10 mouse cellular contexts compared by ENCODE assay signal in genomic region chr4:54073483-54073882, GRCm38 (mm10).
A peak's percentile ranks its signal among the peaks of the same experiment; 100 is the strongest.
DNase-seq lines count a peak whose midpoint lies in the region; ATAC-seq lines count a peak whose summit lies in the region.
"Had no signal": no experiment of that assay in that cellular context is flagged by ENCODE, and none has a peak within 500 bp of the region (broad histone marks: within the 10 kb centered on the region; RNA-seq: fewer than 3 reads in every experiment).

No protein-coding gene starts in this region.

- peaks cover 16% of the 10 kb centered on the region; the same call in 1 of the 2 replicates for H3K4me1 ChIP-seq in forebrain, embryonic 14.5 days (ENCODE audit: control insufficient read depth, insufficient read depth, low read length)
- H3K4me1 ChIP-seq in midbrain, embryonic 14.5 days (ENCODE audit: control insufficient read depth, insufficient read depth, low read length), result peaks cover 14% of the 10 kb centered on the region; the same call in 1 of the 2 replicates
- no peaks in the 10 kb centered on the region for H3K4me1 ChIP-seq in kidney, embryonic 16.5 days (ENCODE audit: insufficient read depth, low read length)
- no peaks in the 10 kb centered on the region for H3K4me1 ChIP-seq in kidney, embryonic 14.5 days (ENCODE audit: control insufficient read depth, insufficient read depth, low read length)

- ATAC-seq in forebrain, embryonic 14.5 days, result peak; percentile 24; the same call in 1 of the 2 replicates
- ATAC-seq in midbrain, embryonic 14.5 days (ENCODE audit: low FRiP score, low TSS enrichment), result no peak
- no peak for ATAC-seq in kidney, embryonic 16.5 days (ENCODE audit: low FRiP score, low TSS enrichment)
- no peak for ATAC-seq in kidney, embryonic 14.5 days (ENCODE audit: low FRiP score, low TSS enrichment)

- DNase-seq in ZHBTc4 (ENCODE audit: low read depth, low spot score), result peak; percentile 4
- peak; percentile 62 for DNase-seq in forebrain, embryonic 14.5 days (ENCODE audit: low spot score)
- DNase-seq in layer of hippocampus, adult 18-20 months (ENCODE audit: low spot score in 2 of 2), result peak; percentile 51 to 82
- peak; percentile 55 for DNase-seq in midbrain, embryonic 14.5 days
- no peak for DNase-seq in kidney, postnatal 10 days
- DNase-seq in heart, postnatal 10 days, result no peak
- DNase-seq: kidney, adult 2 months; lung, adult 2 months had no signal

- 25% methylated on average over 7 of the region's 7 CpGs for whole genome bisulfite sequencing in forebrain, embryonic 14.5 days
- WGBS in midbrain, embryonic 14.5 days, result 22% methylated on average over 7 of the region's 7 CpGs
- 73% methylated on average over 7 of the region's 7 CpGs for WGBS in kidney, embryonic 16.5 days
- 70% methylated on average over 7 of the region's 7 CpGs for WGBS in kidney, embryonic 14.5 days

- peak overlapping the region; percentile 25 for H3K4me2 ChIP-seq in forebrain, embryonic 14.5 days (ENCODE audit: low read length)
- H3K4me2 ChIP-seq in midbrain, embryonic 14.5 days (ENCODE audit: low read length), result no peak overlapping the region
- no peak overlapping the region for H3K4me2 ChIP-seq in kidney, embryonic 16.5 days (replicated peaks; ENCODE audit: low read depth, low read length)
- no peak overlapping the region for H3K4me2 ChIP-seq in kidney, embryonic 14.5 days (replicated peaks; ENCODE audit: low read depth, low read length)

- H3K9me3 ChIP-seq in forebrain, embryonic 14.5 days (replicated peaks; ENCODE audit: control insufficient read depth, low read length), result peaks cover 9% of the 10 kb centered on the region
- peaks cover 11% of the 10 kb centered on the region; the same call in 1 of the 2 replicates for H3K9me3 ChIP-seq in midbrain, embryonic 14.5 days (ENCODE audit: control insufficient read depth, low read length)
- peaks cover 9% of the 10 kb centered on the region; the same call in 1 of the 2 replicates for H3K9me3 ChIP-seq in kidney, embryonic 16.5 days (ENCODE audit: low read length)
- peaks cover 8% of the 10 kb centered on the region; the same call in 1 of the 2 replicates for H3K9me3 ChIP-seq in kidney, embryonic 14.5 days (ENCODE audit: control insufficient read depth, low read length)

- no peaks in the 10 kb centered on the region for H3K27me3 ChIP-seq in forebrain, embryonic 14.5 days (replicated peaks; ENCODE audit: control insufficient read depth, insufficient read depth, low read length)
- no peaks in the 10 kb centered on the region for H3K27me3 ChIP-seq in midbrain, embryonic 14.5 days (ENCODE audit: control insufficient read depth, insufficient read depth, low read length)
- no peaks in the 10 kb centered on the region for H3K27me3 ChIP-seq in kidney, embryonic 16.5 days (ENCODE audit: insufficient read depth, low read length)
- no peaks in the 10 kb centered on the region for H3K27me3 ChIP-seq in kidney, embryonic 14.5 days (ENCODE audit: control insufficient read depth, insufficient read depth, low read length)

- no peaks in the 10 kb centered on the region for H3K36me3 ChIP-seq in forebrain, embryonic 14.5 days (ENCODE audit: control insufficient read depth, insufficient read depth, low read length)
- no peaks in the 10 kb centered on the region for H3K36me3 ChIP-seq in midbrain, embryonic 14.5 days (ENCODE audit: control insufficient read depth, insufficient read depth, low read length)
- no peaks in the 10 kb centered on the region for H3K36me3 ChIP-seq in kidney, embryonic 16.5 days (ENCODE audit: insufficient read depth, low read length)
- no peaks in the 10 kb centered on the region for H3K36me3 ChIP-seq in kidney, embryonic 14.5 days (ENCODE audit: control insufficient read depth, insufficient read depth, low read length)

- no peak overlapping the region for H3K4me3 ChIP-seq in forebrain, embryonic 14.5 days (ENCODE audit: low read depth, low read length)
- H3K4me3 ChIP-seq in midbrain, embryonic 14.5 days (replicated peaks; ENCODE audit: low read depth, low read length), result no peak overlapping the region
- no peak overlapping the region for H3K4me3 ChIP-seq in kidney, embryonic 16.5 days (ENCODE audit: low read length)
- H3K4me3 ChIP-seq in kidney, embryonic 14.5 days (ENCODE audit: low read length), result no peak overlapping the region

- peak overlapping the region; percentile 76 for H3K27ac ChIP-seq in forebrain, embryonic 14.5 days (ENCODE audit: low read depth, low read length)
- peak overlapping the region; percentile 45 for H3K27ac ChIP-seq in midbrain, embryonic 14.5 days (replicated peaks; ENCODE audit: low read depth, low read length)
- no peak overlapping the region for H3K27ac ChIP-seq in kidney, embryonic 16.5 days (ENCODE audit: low read length)
- no peak overlapping the region for H3K27ac ChIP-seq in kidney, embryonic 14.5 days (ENCODE audit: low read depth, low read length)

- H3K9ac ChIP-seq in forebrain, embryonic 14.5 days (ENCODE audit: low read length), result peak overlapping the region; percentile 13; the same call in 1 of the 2 replicates
- H3K9ac ChIP-seq in midbrain, embryonic 14.5 days (replicated peaks; ENCODE audit: low read length), result no peak overlapping the region
- H3K9ac ChIP-seq in kidney, embryonic 16.5 days (replicated peaks; ENCODE audit: low read length), result no peak overlapping the region
- no peak overlapping the region for H3K9ac ChIP-seq in kidney, embryonic 14.5 days (ENCODE audit: low read depth, low read length)

- intact Hi-C loops in heart, postnatal 10 days (cut with DNase I), result no loop called here

Comparison
In these comparisons a context has a peak if more than half of its experiments do, and no peak if none do; other contexts are left out.
1. DNase-seq: peak in ZHBTc4 (single experiment), forebrain, embryonic 14.5 days (single experiment), layer of hippocampus, adult 18-20 months (2 of 2) and midbrain, embryonic 14.5 days (single experiment); none in kidney, postnatal 10 days (single experiment) and heart, postnatal 10 days (0 of 2).
2. H3K27ac ChIP-seq: peak in forebrain, embryonic 14.5 days (single experiment) and midbrain, embryonic 14.5 days (single experiment); none in kidney, embryonic 16.5 days (single experiment) and kidney, embryonic 14.5 days (single experiment).